32 mouse cellular contexts compared by ENCODE assay signal in the genomic region with DNA sequence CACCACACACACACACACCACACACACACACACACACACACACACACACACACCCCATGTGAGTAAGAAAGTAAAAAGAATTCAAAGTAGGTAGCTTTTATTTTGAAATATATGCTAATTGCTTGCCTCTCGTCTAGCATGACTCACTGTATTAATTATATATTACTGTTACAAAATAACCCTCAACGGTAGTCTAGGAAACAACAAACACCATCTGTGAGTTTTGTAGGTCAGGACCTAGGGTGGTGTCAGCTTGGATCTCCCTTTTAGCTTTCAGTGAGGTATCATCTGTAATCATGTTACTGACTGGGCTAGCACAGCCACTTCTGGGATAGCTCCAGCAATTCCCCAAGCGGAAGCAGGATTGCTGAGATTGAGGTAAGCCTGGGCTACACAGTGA. TPM values are rescaled to one million over a fixed set of nuclear protein-coding genes. Genes with fewer than 3 reads are reported as not detected.
A peak's percentile ranks its signal among the peaks of the same experiment; 100 is the strongest.
DNase-seq lines count a peak whose midpoint lies in the region; ATAC-seq and TF ChIP-seq lines count a peak whose summit lies in the region.
"Had no signal": no experiment of that assay in that cellular context is flagged by ENCODE, and none has a peak within 500 bp of the region (broad histone marks: within the 10 kb centered on the region; RNA-seq: fewer than 3 reads in every experiment).

No protein-coding gene starts in this region.

- TF ChIP-seq CTCF in intestine, postnatal 0 days (IDR thresholded peaks at IDR 0.05; ENCODE audit: low read depth): no peak
- no peak for TF ChIP-seq CTCF in Patski (IDR thresholded peaks at IDR 0.05)
- TF ChIP-seq CTCF in cerebellum, adult 2 months (IDR thresholded peaks at IDR 0.05; ENCODE audit: borderline replicate concordance, insufficient read depth, low read depth, low read length): no peak

- no peaks in the 10 kb centered on the region for H3K9me3 ChIP-seq in intestine, postnatal 0 days (ENCODE audit: control insufficient read depth)
- H3K9me3 ChIP-seq in intestine, embryonic 16.5 days (ENCODE audit: control insufficient read depth, low read length): no peaks in the 10 kb centered on the region
- H3K9me3 ChIP-seq in kidney, embryonic 14.5 days (ENCODE audit: control insufficient read depth, low read length): no peaks in the 10 kb centered on the region
- H3K9me3 ChIP-seq: embryonic facial prominence, embryonic 13.5 days; heart, embryonic 10.5 days; heart, embryonic 15.5 days; hindbrain, embryonic 12.5 days; intestine, embryonic 15.5 days; midbrain, embryonic 10.5 days; neural tube, embryonic 13.5 days had no signal

- no peaks in the 10 kb centered on the region for H3K4me1 ChIP-seq in intestine, postnatal 0 days (replicated peaks; ENCODE audit: control insufficient read depth, insufficient read depth, low read length)
- 0 out of 2 replicates have a peak, but pooled peaks cover 2% of the 10 kb centered on the region for H3K4me1 ChIP-seq in intestine, embryonic 16.5 days (ENCODE audit: control insufficient read depth, insufficient read depth, low read length)
- H3K4me1 ChIP-seq in kidney, embryonic 14.5 days (ENCODE audit: control insufficient read depth, insufficient read depth, low read length): 0 out of 2 replicates have a peak, but pooled peaks cover 4% of the 10 kb centered on the region
- H3K4me1 ChIP-seq in cerebellum, adult 2 months (ENCODE audit: control insufficient read depth, insufficient read depth, low read length): no peaks in the 10 kb centered on the region

- no peak overlapping the region for H3K9ac ChIP-seq in intestine, postnatal 0 days (ENCODE audit: low read depth, low read length)
- no peak overlapping the region for H3K9ac ChIP-seq in intestine, embryonic 16.5 days (ENCODE audit: low read depth, low read length)
- no peak overlapping the region for H3K9ac ChIP-seq in kidney, embryonic 14.5 days (ENCODE audit: low read depth, low read length)
- H3K9ac ChIP-seq: heart, embryonic 15.5 days; intestine, embryonic 15.5 days; liver, embryonic 14.5 days; lung, embryonic 14.5 days had no signal

- CTCF ChIA-PET in Patski (lab: Charles Lee): interaction anchor here (0.6 to 2.9 kb wide), 8 partner anchors 9 to 239 kb away, joined by 3 to 13 read pairs (median 4); no protein-coding TSS in a partner anchor

- WGBS in intestine, postnatal 0 days: 74% methylated on average over 3 of the region's 3 CpGs
- 71% methylated on average over 3 of the region's 3 CpGs for WGBS in intestine, embryonic 16.5 days
- 66% methylated on average over 3 of the region's 3 CpGs for WGBS in kidney, embryonic 14.5 days
- WGBS in cerebellum, adult 2 months: 78% methylated on average over 3 of the region's 3 CpGs

- POLR2A ChIA-PET in Patski (lab: Charles Lee): interaction anchor here (0.6 to 1.0 kb wide), 3 partner anchors 14 to 198 kb away, joined by 4 to 6 read pairs (median 4); no protein-coding TSS in a partner anchor

- H3K27ac ChIP-seq in intestine, postnatal 0 days (ENCODE audit: low read depth, low read length): no peak overlapping the region
- no peak overlapping the region for H3K27ac ChIP-seq in intestine, embryonic 16.5 days (ENCODE audit: low read length)
- no peak overlapping the region for H3K27ac ChIP-seq in kidney, embryonic 14.5 days (ENCODE audit: low read depth, low read length)
- H3K27ac ChIP-seq in cerebellum, adult 2 months (ENCODE audit: insufficient read depth, low read length): no peak overlapping the region
- H3K27ac ChIP-seq: embryonic facial prominence, embryonic 13.5 days; heart, embryonic 10.5 days; heart, embryonic 15.5 days; hindbrain, embryonic 12.5 days; hindbrain, postnatal 0 days; intestine, embryonic 15.5 days; liver, embryonic 14.5 days had no signal

- no peak for TF ChIP-seq POLR2A in cerebellum, adult 2 months (IDR thresholded peaks at IDR 0.05; ENCODE audit: borderline replicate concordance, insufficient read depth, low read length)

- no peaks in the 10 kb centered on the region for H3K27me3 ChIP-seq in intestine, postnatal 0 days (replicated peaks; ENCODE audit: control insufficient read depth, insufficient read depth, low read length)
- H3K27me3 ChIP-seq in intestine, embryonic 16.5 days (replicated peaks; ENCODE audit: control insufficient read depth, insufficient read depth, low read length): no peaks in the 10 kb centered on the region
- no peaks in the 10 kb centered on the region for H3K27me3 ChIP-seq in Patski
- no peaks in the 10 kb centered on the region for H3K27me3 ChIP-seq in kidney, embryonic 14.5 days (ENCODE audit: control insufficient read depth, insufficient read depth, low read length)
- H3K27me3 ChIP-seq in cerebellum, adult 2 months (ENCODE audit: control insufficient read depth, insufficient read depth, low read length): no peaks in the 10 kb centered on the region
- H3K27me3 ChIP-seq: CH12.LX; embryonic facial prominence, embryonic 13.5 days; heart, embryonic 15.5 days; hindbrain, embryonic 12.5 days; intestine, embryonic 15.5 days; neural tube, embryonic 13.5 days had no signal

- H3K4me2 ChIP-seq in intestine, postnatal 0 days (replicated peaks; ENCODE audit: low read depth): no peak overlapping the region
- no peak overlapping the region for H3K4me2 ChIP-seq in intestine, embryonic 16.5 days (ENCODE audit: low read depth, low read length)
- no peak overlapping the region for H3K4me2 ChIP-seq in kidney, embryonic 14.5 days (replicated peaks; ENCODE audit: low read depth, low read length)

- no peaks in the 10 kb centered on the region for H3K36me3 ChIP-seq in intestine, postnatal 0 days (ENCODE audit: control insufficient read depth, insufficient read depth)
- no peaks in the 10 kb centered on the region for H3K36me3 ChIP-seq in intestine, embryonic 16.5 days (ENCODE audit: control insufficient read depth, insufficient read depth, low read length)
- H3K36me3 ChIP-seq in kidney, embryonic 14.5 days (ENCODE audit: control insufficient read depth, insufficient read depth, low read length): no peaks in the 10 kb centered on the region
- H3K36me3 ChIP-seq: embryonic facial prominence, embryonic 13.5 days; heart, embryonic 10.5 days; heart, embryonic 15.5 days; hindbrain, embryonic 12.5 days; intestine, embryonic 15.5 days; midbrain, embryonic 10.5 days; neural tube, embryonic 13.5 days had no signal

- DNase-seq in CD4-positive helper T cell, adult 2 months (ENCODE audit: low read depth, low spot score): peak; percentile 8
- no peak for DNase-seq in Patski (ENCODE audit: low read depth, low spot score)
- no peak for DNase-seq in cerebellum, adult 2 months
- DNase-seq: adrenal gland, postnatal 25 days; B cell, adult 2 months; cerebellum, postnatal 10 days; gastrocnemius, postnatal 14 days; heart, adult 11 months; kidney, adult 9 months; kidney, postnatal 14 days; layer of hippocampus, adult 9-11 months; liver; lung, embryonic 14.5 days; right cerebral cortex, postnatal 25 days; spleen, adult 18-20 months; thymus, adult 18-20 months; thymus, postnatal 25 days had no signal

- ATAC-seq in intestine, postnatal 0 days: 0 out of 2 replicates have a peak, but pooled peaks have one; percentile 7
- no peak for ATAC-seq in intestine, embryonic 16.5 days
- ATAC-seq in Patski: peak; percentile 27
- ATAC-seq in monocyte, adult 5-6 weeks (replicated peaks; ENCODE audit: insufficient number of reproducible peaks, low FRiP score, low TSS enrichment, poor library complexity, severe bottlenecking): 0 out of 2 replicates have a peak, but pooled peaks have one; percentile 40
- ATAC-seq in kidney, embryonic 14.5 days (ENCODE audit: low FRiP score, low TSS enrichment): no peak
- ATAC-seq: intestine, embryonic 15.5 days had no signal

- in situ Hi-C loops in Patski (cut with MboI; ENCODE audit: low pct_unique_long_range_greater_than_20kb): loop anchor here (10.0 to 25.0 kb wide), 2 partner anchors 588 to 1135 kb away; no protein-coding TSS in a partner anchor

- H3K4me3 ChIP-seq in intestine, postnatal 0 days (ENCODE audit: low read depth, low read length): no peak overlapping the region
- H3K4me3 ChIP-seq in intestine, embryonic 16.5 days (ENCODE audit: low read length): no peak overlapping the region
- no peak overlapping the region for H3K4me3 ChIP-seq in kidney, embryonic 14.5 days (ENCODE audit: low read length)
- H3K4me3 ChIP-seq in cerebellum, adult 2 months (replicated peaks; ENCODE audit: insufficient read depth, low read depth, low read length): no peak overlapping the region
- H3K4me3 ChIP-seq: erythroblast, embryonic 14.5 days; heart, embryonic 15.5 days; hindbrain, embryonic 12.5 days; intestine, embryonic 15.5 days; neural tube, embryonic 13.5 days had no signal

RNA-seq across cellular contexts. Expression of gene Tpt1, which starts 32.4 kb away (rescaled TPM):
- 1,212 and 1,295 TPM in 2 replicates for polyA plus RNA-seq in intestine, postnatal 0 days (2015; fragmentation: Nextera tagmentation; extraction: Ambion mirVana)
- 829 and 857 TPM in 2 replicates for polyA plus RNA-seq in intestine, embryonic 16.5 days (2015; fragmentation: Nextera tagmentation; extraction: Ambion mirVana)
- polyA plus RNA-seq in Patski (2021): 2,058 TPM
- total RNA-seq in monocyte, adult 5-6 weeks (2017): 1,522 to 2,093 TPM (median 2,001 TPM) in 3 replicates
- polyA plus RNA-seq in kidney, embryonic 14.5 days (2014; fragmentation: Nextera tagmentation; extraction: Ambion mirVana): 1,151 and 1,339 TPM in 2 replicates
- 698 and 753 TPM in 2 replicates for polyA plus RNA-seq in cerebellum, adult 2 months (2012; rRNA removed)

Comparison
In these comparisons a context has a peak if more than half of its experiments do, and no peak if none do; other contexts are left out.
1. ATAC-seq: peak in intestine, postnatal 0 days (single experiment), Patski (single experiment) and monocyte, adult 5-6 weeks (single experiment); none in intestine, embryonic 16.5 days (single experiment) and kidney, embryonic 14.5 days (single experiment).